Mouse (Mus musculus) olfactory bulb, adult 2 months (tissue): ENCODE measurements around the gene Cpne2. TPM values are rescaled to one million over a fixed set of nuclear protein-coding genes. Genes with fewer than 3 reads are reported as not detected.

Experiments
- H3K27ac ChIP-seq: fragments of 200-500 bp; 2 replicates; pipeline ENCODE4 v1.5.1; 2012; ENCODE audit warnings: low read depth, low read length; ENCODE audit not compliant: insufficient read depth
- H3K4me1 ChIP-seq: fragments of 200-500 bp; 2 replicates; pipeline ENCODE4 v1.6.1; 2012; ENCODE audit warnings: low read length; ENCODE audit not compliant: control insufficient read depth, insufficient read depth
- H3K4me3 ChIP-seq: fragments of 200-500 bp; 2 replicates; pipeline ENCODE4 v1.5.1; 2012; ENCODE audit warnings: mild to moderate bottlenecking, low read depth, low read length, moderate library complexity; ENCODE audit not compliant: insufficient read depth
- CTCF ChIP-seq: fragments of 200-500 bp; IDR thresholded peaks from 2 replicates; pipeline ENCODE4 v1.5.1; 2012; ENCODE audit warnings: low read depth, mild to moderate bottlenecking, low read length, moderate library complexity; ENCODE audit not compliant: insufficient read depth
- POLR2A ChIP-seq: fragments of 200-500 bp; IDR thresholded peaks from 2 replicates; pipeline ENCODE4 v1.6.1; 2012; ENCODE audit warnings: mild to moderate bottlenecking, low read depth, low read length, moderate library complexity; ENCODE audit not compliant: insufficient read depth
- WGBS: fragments of 180-500 bp; shearing (Covaris S2); methylation state at CpG from one replicate; pipeline ENCODE4 v1.1.7; 2018; 5-methylcytosine and 5-hydroxymethylcytosine counted together
- polyA plus RNA-seq: library from polyadenylated mRNA; stranded (reverse); fragments of >200 nt; gene quantifications from 2 replicates; pipeline ENCODE4 v1.2.4, GENCODE M21; 2012; ENCODE audit warnings: low replicate concordance; ENCODE audit not compliant: missing spikeins, insufficient read depth, insufficient read length

Cpne2 gene
- polyA plus RNA-seq, 1 experiment: not detected

GRCm38 (mm10) chr8:94584238-94584817, 51.5 kb downstream of the Cpne2 start:
- Histone ChIP-seq H3K4me1 (no peaks in the 10 kb centered on the region), H3K27ac (no peak overlapping the region), H3K4me3 (no peak overlapping the region)
- TF ChIP-seq CTCF: no peak
- TF ChIP-seq POLR2A: no peak
- WGBS: 26% methylated on average over 4 of the region's 4 CpGs

- TF ChIP-seq POLR2A (no peak), CTCF (no peak)
Observed at GRCm38 (mm10) chr8:94591691-94592090, 58.9 kb downstream of the Cpne2 start.

GRCm38 (mm10) chr8:94594211-94594610, 61.4 kb downstream of the Cpne2 start:
- Histone ChIP-seq H3K4me3 (no peak overlapping the region), H3K27ac (no peak overlapping the region), H3K4me1 (no peaks in the 10 kb centered on the region)
- no peak for TF ChIP-seq POLR2A
- no peak for TF ChIP-seq CTCF
- 50% methylated on average over 1 of the region's 1 CpGs for WGBS

More at GRCm38 (mm10) chr8:94591691-94592090, 58.9 kb downstream of the Cpne2 start:
- WGBS: 80% methylated on average over 4 of the region's 4 CpGs
- no peak overlapping the region for H3K4me3 ChIP-seq
- no peak overlapping the region for H3K27ac ChIP-seq
- H3K4me1 ChIP-seq: no peaks in the 10 kb centered on the region

- H3K4me3 ChIP-seq: peak overlapping the region; percentile 87
- 13% methylated on average over 5 of the region's 5 CpGs for WGBS
- peaks cover 3% of the 10 kb centered on the region for H3K4me1 ChIP-seq
- no peak overlapping the region for H3K27ac ChIP-seq
- TF ChIP-seq CTCF: no peak
Observed at GRCm38 (mm10) chr8:94600478-94600877, 67.7 kb downstream of the Cpne2 start.

- peaks cover 3% of the 10 kb centered on the region for H3K4me1 ChIP-seq
- H3K27ac ChIP-seq: peak overlapping the region; percentile 71
- under 1% methylated on average over 51 of the region's 51 CpGs for WGBS
- peak overlapping the region; percentile 87 for H3K4me3 ChIP-seq
- TF ChIP-seq POLR2A (no peak), CTCF (no peak)
Observed at GRCm38 (mm10) chr8:94601034-94601606, 68.3 kb downstream of the Cpne2 start.

- TF ChIP-seq POLR2A (peak; percentile 62), CTCF (no peak)
- WGBS: under 1% methylated on average over 54 of the region's 55 CpGs
- H3K27ac ChIP-seq: peak within 1 kb of the TSS; percentile 74
- H3K4me1 ChIP-seq: peaks cover 3% of the 10 kb centered on the region
- H3K4me3 ChIP-seq: peak within 1 kb of the TSS; percentile 92
Observed at GRCm38 (mm10) chr8:94601607-94602385, 69.0 kb downstream of the Cpne2 start, which contains the start of the genes Rspry1 and Fam192a. Gene Rspry1 (plus strand): TSS chr8:94601937. Gene Fam192a (minus strand): TSS chr8:94601997.

- TF ChIP-seq CTCF: no peak
- no peak for TF ChIP-seq POLR2A
- under 1% methylated on average over 31 of the region's 31 CpGs for WGBS
- Histone ChIP-seq H3K4me3 (peak overlapping the region; percentile 92), H3K27ac (0 out of 2 replicates have a peak overlapping the region, but pooled peaks have one; percentile 74), H3K4me1 (peaks cover 3% of the 10 kb centered on the region)
Observed at GRCm38 (mm10) chr8:94602471-94603131, 69.8 kb downstream of the Cpne2 start.

GRCm38 (mm10) chr8:94604030-94604429, 71.2 kb downstream of the Cpne2 start:
- 56% methylated on average over 2 of the region's 2 CpGs for WGBS
- H3K27ac ChIP-seq: no peak overlapping the region

More at GRCm38 (mm10) chr8:94604030-94604429, 71.2 kb downstream of the Cpne2 start:
- Histone ChIP-seq H3K4me3 (no peak overlapping the region), H3K4me1 (peaks cover 3% of the 10 kb centered on the region)
- no peak for TF ChIP-seq CTCF
- TF ChIP-seq POLR2A: no peak
